Mouse (Mus musculus): Measurements from ENCODE around the gene Ormdl3. TPM values are rescaled to one million over a fixed set of nuclear protein-coding genes. Genes with fewer than 3 reads are reported as not detected.
"Not testable (repeated sequence)": the region's sequence is repeated elsewhere in the genome, so short reads cannot be mapped to it uniquely, and the experiment has no call there.

Gene Ormdl3
- 45.4 and 55.3 TPM in 2 replicates for total RNA-seq (2012; rRNA removed)

- peaks cover 15% of the 10 kb centered on the region for H3K36me3 ChIP-seq (ENCODE audit: control insufficient read depth, insufficient read depth, low read length, poor library complexity, severe bottlenecking)
- peak; percentile 99 for DNase-seq (ENCODE audit: low read depth, low spot score)
- H3K27ac ChIP-seq (ENCODE audit: insufficient read depth, low read depth, low read length, poor library complexity, severe bottlenecking) = no peak within 1 kb of the TSS; the same call in 1 of the 2 replicates
- peak within 1 kb of the TSS; percentile 97 for H3K4me3 ChIP-seq (ENCODE audit: insufficient read depth in 1 of 2, low read depth in 1 of 2, low read length in 2 of 2, poor library complexity in 1 of 2, severe bottlenecking in 1 of 2)
- H3K9ac ChIP-seq (ENCODE audit: insufficient read depth, low read depth, low read length, poor library complexity, severe bottlenecking) = peak within 1 kb of the TSS; percentile 94
- H3K9me3 ChIP-seq (ENCODE audit: control insufficient read depth, insufficient read depth, low read depth, low read length) = no peaks in the 10 kb centered on the region
- in situ Hi-C loops (cut with MboI; ENCODE audit: low sequenced_read_pairs in 2 of 2, unreplicated experiment in 2 of 2) = no loop called here
- peak; percentile 100 for TF ChIP-seq HCFC1 (IDR thresholded peaks at IDR 0.05; ENCODE audit: borderline replicate concordance, insufficient read depth, low read length)
- no peak for TF ChIP-seq ZC3H11A (IDR thresholded peaks at IDR 0.05; ENCODE audit: borderline replicate concordance, low read depth, low read length)
- peaks cover 0 to 18% of the 10 kb centered on the region in 2 experiments; a peak in 3 of 4 replicates for H3K4me1 ChIP-seq (ENCODE audit: control insufficient read depth in 2 of 2, insufficient read depth in 2 of 2, low read length in 2 of 2, poor library complexity in 1 of 2)
Observed at GRCm38 (mm10) chr11:98586892-98587563, at the start of gene Ormdl3. Gene Ormdl3, minus strand, starts transcription at chr11:98587368.

GRCm38 (mm10) chr11:98635312-98635970 lies 48.3 kb upstream of the Ormdl3 start:
- H3K4me3 ChIP-seq (ENCODE audit: insufficient read depth in 1 of 2, low read depth in 1 of 2, low read length in 2 of 2, poor library complexity in 1 of 2, severe bottlenecking in 1 of 2); H3K36me3 ChIP-seq (ENCODE audit: control insufficient read depth, insufficient read depth, low read length, poor library complexity, severe bottlenecking); H3K9me3 ChIP-seq (ENCODE audit: control insufficient read depth, insufficient read depth, low read depth, low read length); H3K4me1 ChIP-seq (ENCODE audit: control insufficient read depth in 2 of 2, insufficient read depth in 2 of 2, low read length in 2 of 2, poor library complexity in 1 of 2); H3K27ac ChIP-seq (ENCODE audit: insufficient read depth, low read depth, low read length, poor library complexity, severe bottlenecking); in situ Hi-C loops (cut with MboI; ENCODE audit: low sequenced_read_pairs in 2 of 2, unreplicated experiment in 2 of 2); H3K9ac ChIP-seq (ENCODE audit: insufficient read depth, low read depth, low read length, poor library complexity, severe bottlenecking): not testable (repeated sequence)
- DNase-seq (ENCODE audit: low read depth, low spot score) = peak; percentile 22

GRCm38 (mm10) chr11:98630646-98631045 lies 43.5 kb upstream of the Ormdl3 start:
- H3K4me1 ChIP-seq (ENCODE audit: control insufficient read depth in 2 of 2, insufficient read depth in 2 of 2, low read length in 2 of 2, poor library complexity in 1 of 2) = no peaks in the 10 kb centered on the region
- no peaks in the 10 kb centered on the region for H3K36me3 ChIP-seq (ENCODE audit: control insufficient read depth, insufficient read depth, low read length, poor library complexity, severe bottlenecking)
- no peak for DNase-seq (ENCODE audit: low read depth, low spot score)
- H3K9me3 ChIP-seq (ENCODE audit: control insufficient read depth, insufficient read depth, low read depth, low read length) = no peaks in the 10 kb centered on the region
- in situ Hi-C loops (cut with MboI; ENCODE audit: low sequenced_read_pairs in 2 of 2, unreplicated experiment in 2 of 2) = no loop called here
- H3K4me3 ChIP-seq (ENCODE audit: insufficient read depth in 1 of 2, low read depth in 1 of 2, low read length in 2 of 2, poor library complexity in 1 of 2, severe bottlenecking in 1 of 2) = no peak overlapping the region
- H3K9ac ChIP-seq (ENCODE audit: insufficient read depth, low read depth, low read length, poor library complexity, severe bottlenecking) = no peak overlapping the region
- TF ChIP-seq HCFC1 (IDR thresholded peaks at IDR 0.05; ENCODE audit: borderline replicate concordance, insufficient read depth, low read length) (no peak), MAFK (IDR thresholded peaks at IDR 0.05; ENCODE audit: insufficient read depth, low read depth, low read length) (no peak), ZNF384 (IDR thresholded peaks at IDR 0.05; ENCODE audit: low read depth, low read length) (no peak), ZC3H11A (IDR thresholded peaks at IDR 0.05; ENCODE audit: borderline replicate concordance, low read depth, low read length) (no peak), CHD2 (IDR thresholded peaks at IDR 0.05; ENCODE audit: low read depth, low read length) (no peak)
- no peak overlapping the region for H3K27ac ChIP-seq (ENCODE audit: insufficient read depth, low read depth, low read length, poor library complexity, severe bottlenecking)

GRCm38 (mm10) chr11:98628706-98629105 lies 41.5 kb upstream of the Ormdl3 start:
- in situ Hi-C loops (cut with MboI; ENCODE audit: low sequenced_read_pairs in 2 of 2, unreplicated experiment in 2 of 2) = no loop called here
- no peak overlapping the region for H3K9ac ChIP-seq (ENCODE audit: insufficient read depth, low read depth, low read length, poor library complexity, severe bottlenecking)
- no peak overlapping the region for H3K27ac ChIP-seq (ENCODE audit: insufficient read depth, low read depth, low read length, poor library complexity, severe bottlenecking)
- H3K4me1 ChIP-seq (ENCODE audit: control insufficient read depth in 2 of 2, insufficient read depth in 2 of 2, low read length in 2 of 2, poor library complexity in 1 of 2) = no peaks in the 10 kb centered on the region
- no peak overlapping the region for H3K4me3 ChIP-seq (ENCODE audit: insufficient read depth in 1 of 2, low read depth in 1 of 2, low read length in 2 of 2, poor library complexity in 1 of 2, severe bottlenecking in 1 of 2)
- no peaks in the 10 kb centered on the region for H3K9me3 ChIP-seq (ENCODE audit: control insufficient read depth, insufficient read depth, low read depth, low read length)
- H3K36me3 ChIP-seq (ENCODE audit: control insufficient read depth, insufficient read depth, low read length, poor library complexity, severe bottlenecking) = no peaks in the 10 kb centered on the region
- no peak for TF ChIP-seq ZNF384 (IDR thresholded peaks at IDR 0.05; ENCODE audit: low read depth, low read length)
- no peak for TF ChIP-seq CHD2 (IDR thresholded peaks at IDR 0.05; ENCODE audit: low read depth, low read length)
- no peak for TF ChIP-seq MAFK (IDR thresholded peaks at IDR 0.05; ENCODE audit: insufficient read depth, low read depth, low read length)
- TF ChIP-seq ZC3H11A (IDR thresholded peaks at IDR 0.05; ENCODE audit: borderline replicate concordance, low read depth, low read length) = no peak
- no peak for TF ChIP-seq HCFC1 (IDR thresholded peaks at IDR 0.05; ENCODE audit: borderline replicate concordance, insufficient read depth, low read length)
- DNase-seq (ENCODE audit: low read depth, low spot score) = no peak

Measured in ES-E14 (cell line).